Mouse (Mus musculus): ENCODE measurements at regions not wholly inside any gene's neighbourhood (a gene's known extent, or its start where the extent isn't known, plus 50 kb on each side); places are given as distances from the start of the nearest gene placed in this dataset.

DNA sequence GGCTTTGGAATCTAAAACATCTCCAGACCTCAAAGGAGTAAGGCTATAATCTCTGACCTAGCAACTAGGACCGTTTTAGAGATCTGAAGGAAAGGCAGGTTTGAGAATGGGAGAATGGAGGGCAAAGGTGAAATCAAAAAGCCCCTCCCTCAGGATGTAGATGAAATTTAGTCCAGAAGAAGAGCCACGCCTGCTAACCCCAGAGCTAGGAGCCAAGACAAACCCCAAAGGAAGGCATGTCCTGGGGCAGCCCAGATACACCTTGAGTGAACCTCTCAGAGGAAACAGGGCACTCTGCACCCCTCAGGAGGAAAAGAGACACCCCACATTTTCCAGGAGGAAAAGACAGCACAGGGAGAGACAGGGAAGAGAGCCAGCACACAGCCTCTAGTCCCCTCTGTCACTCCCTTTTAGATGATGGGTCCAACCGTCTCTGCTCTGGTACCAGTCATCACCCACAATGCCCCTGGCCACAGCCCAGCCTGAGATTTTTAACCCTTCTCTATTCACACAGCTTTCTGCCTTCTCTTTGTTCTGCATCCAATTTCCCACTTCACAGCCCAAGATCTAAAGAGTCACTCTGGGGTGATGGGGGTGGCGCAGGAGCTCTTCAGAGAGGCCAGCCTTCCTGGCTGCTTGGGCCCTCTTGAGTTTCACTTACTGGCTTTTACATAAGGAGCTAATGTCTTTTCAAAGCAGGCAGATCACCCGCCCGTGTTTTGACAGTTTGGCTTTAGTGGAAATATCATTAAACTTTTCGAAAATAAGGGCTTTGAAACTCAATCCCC is 105.0 kb upstream of the Irf2bp2 start:
- no peaks in the 10 kb centered on the region for H3K9me3 ChIP-seq (replicated peaks; ENCODE audit: insufficient read depth, low read length)
- no peaks in the 10 kb centered on the region for H3K36me3 ChIP-seq (ENCODE audit: control insufficient read depth in 1 of 2, insufficient read depth in 2 of 2, low read length in 2 of 2)
- DNase-seq (ENCODE audit: low read depth, low spot score), result no peak
- TF ChIP-seq ETS1 (IDR thresholded peaks at IDR 0.05; ENCODE audit: low read depth, low read length) (no peak), GABPA (IDR thresholded peaks at IDR 0.05; ENCODE audit: low read depth, low read length) (no peak), UBTF (IDR thresholded peaks at IDR 0.05; ENCODE audit: borderline replicate concordance, insufficient read depth, low read depth, low read length) (no peak), MAZ (IDR thresholded peaks at IDR 0.05; ENCODE audit: low read depth, low read length) (no peak), SMC3 (IDR thresholded peaks at IDR 0.05; ENCODE audit: low read depth, low read length) (no peak), TAL1 (IDR thresholded peaks at IDR 0.05; ENCODE audit: low read length) (no peak), MAX (IDR thresholded peaks at IDR 0.05; ENCODE audit: low read length) (no peak), TCF12 (IDR thresholded peaks at IDR 0.05; ENCODE audit: low read depth, low read length) (no peak), TBP (IDR thresholded peaks at IDR 0.05; ENCODE audit: low read depth, low read length) (no peak)
- H3K79me2 ChIP-seq (ENCODE audit: control insufficient read depth, insufficient read depth, low read length, poor library complexity), result no peaks in the 10 kb centered on the region
- no peak overlapping the region for H3K9ac ChIP-seq (ENCODE audit: control insufficient read depth, low read depth, low read length, poor library complexity, severe bottlenecking)
- H3K4me3 ChIP-seq (ENCODE audit: control insufficient read depth in 1 of 2, insufficient read depth in 1 of 2, low read depth in 2 of 2, low read length in 2 of 2), result no peak overlapping the region
- no peaks in the 10 kb centered on the region for H3K27me3 ChIP-seq (ENCODE audit: control insufficient read depth in 1 of 2, insufficient read depth in 2 of 2, low read length in 2 of 2)
- H3K4me1 ChIP-seq (ENCODE audit: control insufficient read depth in 1 of 2, insufficient read depth in 2 of 2, low read length in 2 of 2), result peaks cover 0 to 4% of the 10 kb centered on the region in 2 experiments; a peak in 1 of 4 replicates
- H3K27ac ChIP-seq (ENCODE audit: control insufficient read depth, low read depth, low read length), result no peak overlapping the region

DNA sequence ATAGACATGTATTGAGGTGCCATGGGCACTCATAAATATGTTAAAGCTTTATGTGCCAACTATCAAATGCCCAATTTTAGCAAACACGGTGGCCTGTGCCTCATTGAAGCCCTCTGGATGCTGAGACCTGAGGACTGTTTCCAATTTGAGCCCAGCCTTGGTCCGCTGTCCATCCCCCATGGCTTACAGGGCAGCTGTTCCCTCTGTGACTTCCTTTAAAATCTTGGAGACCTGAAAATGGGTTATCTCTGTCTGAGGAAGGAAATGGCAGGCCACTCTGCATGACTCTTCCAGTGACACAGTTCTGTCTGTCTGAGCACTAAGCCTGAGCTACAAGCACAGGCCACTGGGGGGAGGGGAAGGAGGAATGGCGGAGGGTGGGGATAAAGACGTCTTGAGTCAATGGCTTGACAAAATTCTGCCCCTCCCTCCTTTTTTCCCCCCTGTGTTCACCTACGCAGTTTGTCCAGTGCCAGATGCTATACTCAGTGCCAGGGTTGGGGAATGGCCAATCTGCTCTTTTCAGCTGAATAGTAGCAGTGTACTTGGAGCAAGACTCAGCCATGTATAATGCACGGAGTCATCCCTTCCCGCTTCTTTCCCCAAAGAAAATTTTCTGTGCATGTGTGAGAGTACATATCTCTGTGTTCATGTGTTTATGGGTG is 102.7 kb upstream of the Irf2bp2 start:
- Histone ChIP-seq H3K4me3 (ENCODE audit: control insufficient read depth in 1 of 2, insufficient read depth in 1 of 2, low read depth in 2 of 2, low read length in 2 of 2) (no peak overlapping the region), H3K4me1 (ENCODE audit: control insufficient read depth in 1 of 2, insufficient read depth in 2 of 2, low read length in 2 of 2) (peaks cover 0 to 4% of the 10 kb centered on the region in 2 experiments; a peak in 1 of 4 replicates)

DNA sequence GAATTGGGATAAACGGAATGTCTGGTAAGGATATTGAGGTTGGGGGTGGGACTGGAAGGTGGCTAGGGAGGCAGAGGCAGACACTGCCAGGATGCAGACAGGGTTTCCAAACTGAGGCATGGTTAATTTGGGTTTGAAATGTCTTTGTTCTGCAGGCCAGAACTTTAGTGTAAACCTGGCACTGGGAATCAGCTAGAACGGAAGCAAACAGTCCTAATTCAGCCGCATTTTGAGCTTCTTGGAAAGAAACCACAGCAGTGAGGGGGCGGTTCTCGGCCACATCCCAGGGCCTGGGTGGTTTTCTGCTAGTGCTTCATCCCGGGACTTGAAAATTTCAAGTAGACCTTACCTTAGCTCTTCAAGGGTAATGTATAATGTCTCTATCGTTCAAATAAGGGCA is 100.6 kb upstream of the Irf2bp2 start:
- Histone ChIP-seq H3K79me2 (ENCODE audit: control insufficient read depth, insufficient read depth, low read length, poor library complexity) (no peaks in the 10 kb centered on the region), H3K4me3 (ENCODE audit: control insufficient read depth in 1 of 2, insufficient read depth in 1 of 2, low read depth in 2 of 2, low read length in 2 of 2) (no peak overlapping the region), H3K36me3 (ENCODE audit: control insufficient read depth in 1 of 2, insufficient read depth in 2 of 2, low read length in 2 of 2) (no peaks in the 10 kb centered on the region), H3K9ac (ENCODE audit: control insufficient read depth, low read depth, low read length, poor library complexity, severe bottlenecking) (no peak overlapping the region), H3K27ac (ENCODE audit: control insufficient read depth, low read depth, low read length) (no peak overlapping the region), H3K9me3 (replicated peaks; ENCODE audit: insufficient read depth, low read length) (no peaks in the 10 kb centered on the region), H3K4me1 (ENCODE audit: control insufficient read depth in 1 of 2, insufficient read depth in 2 of 2, low read length in 2 of 2) (peaks cover 0 to 4% of the 10 kb centered on the region in 2 experiments; a peak in 1 of 4 replicates), H3K27me3 (ENCODE audit: control insufficient read depth in 1 of 2, insufficient read depth in 2 of 2, low read length in 2 of 2) (no peaks in the 10 kb centered on the region; a peak in 1 of 4 replicates)
- no peak for TF ChIP-seq MEF2A (IDR thresholded peaks at IDR 0.05; ENCODE audit: extremely low read depth, insufficient replicate concordance, low read depth, low read length, poor library complexity, severe bottlenecking)
- no peak for TF ChIP-seq MYC (IDR thresholded peaks at IDR 0.05; ENCODE audit: low read depth, low read length)
- DNase-seq (ENCODE audit: low read depth, low spot score), result no peak

More for the DNA sequence above, 102.7 kb upstream of the Irf2bp2 start:
- Histone ChIP-seq H3K27me3 (ENCODE audit: control insufficient read depth in 1 of 2, insufficient read depth in 2 of 2, low read length in 2 of 2) (no peaks in the 10 kb centered on the region; a peak in 1 of 4 replicates), H3K9me3 (replicated peaks; ENCODE audit: insufficient read depth, low read length) (no peaks in the 10 kb centered on the region), H3K9ac (ENCODE audit: control insufficient read depth, low read depth, low read length, poor library complexity, severe bottlenecking) (no peak overlapping the region), H3K79me2 (ENCODE audit: control insufficient read depth, insufficient read depth, low read length, poor library complexity) (no peaks in the 10 kb centered on the region), H3K27ac (ENCODE audit: control insufficient read depth, low read depth, low read length) (no peak overlapping the region), H3K36me3 (ENCODE audit: control insufficient read depth in 1 of 2, insufficient read depth in 2 of 2, low read length in 2 of 2) (no peaks in the 10 kb centered on the region)
- no peak for TF ChIP-seq NRF1 (IDR thresholded peaks at IDR 0.05; ENCODE audit: insufficient read depth, low read depth, low read length, poor library complexity, severe bottlenecking)
- no peak for TF ChIP-seq ZC3H11A (IDR thresholded peaks at IDR 0.05; ENCODE audit: low read depth, low read length)
- no peak for TF ChIP-seq TBP (IDR thresholded peaks at IDR 0.05; ENCODE audit: low read depth, low read length)
- TF ChIP-seq UBTF (IDR thresholded peaks at IDR 0.05; ENCODE audit: borderline replicate concordance, insufficient read depth, low read depth, low read length), result no peak
- DNase-seq (ENCODE audit: low read depth, low spot score), result no peak
